Mouse (Mus musculus): ENCODE data around the gene Crebbp. TPM values are rescaled to one million over a fixed set of nuclear protein-coding genes. Genes with fewer than 3 reads are reported as not detected.
A peak's percentile ranks its signal among the peaks of the same experiment; 100 is the strongest.

The Crebbp gene
- total and polyA plus RNA-seq, 3 experiments = 15.1 to 39.5 (median 34.8) TPM

- Histone ChIP-seq H3K9ac (ENCODE audit: low read depth, low read length) (no peak overlapping the region), H3K4me3 (no peak overlapping the region), H3K27ac (no peak overlapping the region), H3K4me1 (ENCODE audit: control insufficient read depth, insufficient read depth, low read length) (peaks cover 5% of the 10 kb centered on the region), H3K79me2 (replicated peaks; ENCODE audit: control insufficient read depth, insufficient read depth, low read length) (peaks cover 6% of the 10 kb centered on the region), H3K36me3 (ENCODE audit: control insufficient read depth, insufficient read depth, low read length) (peaks cover 18% of the 10 kb centered on the region), H3K27me3 (ENCODE audit: control insufficient read depth, insufficient read depth, low read length) (no peaks in the 10 kb centered on the region)
- intact Hi-C loops (cut with DNase I) = no loop called here
- 53% methylated on average over 6 of the region's 6 CpGs for WGBS
- no peak for DNase-seq
- TF ChIP-seq CTCF (IDR thresholded peaks at IDR 0.05) = no peak
- no peak for TF ChIP-seq EP300 (IDR thresholded peaks at IDR 0.05; ENCODE audit: insufficient read depth, low read depth, low read length)
- TF ChIP-seq POLR2A (IDR thresholded peaks at IDR 0.05; ENCODE audit: insufficient read depth, low read depth, low read length) = no peak
Observed at GRCm38 (mm10) chr16:4138541-4138940, 75.3 kb downstream of the Crebbp start.

GRCm38 (mm10) chr16:4133754-4134153 is 80.0 kb downstream of the Crebbp start:
- Histone ChIP-seq H3K27ac (no peak overlapping the region), H3K36me3 (ENCODE audit: control insufficient read depth, insufficient read depth, low read length) (peaks cover 16% of the 10 kb centered on the region), H3K79me2 (replicated peaks; ENCODE audit: control insufficient read depth, insufficient read depth, low read length) (peaks cover 6% of the 10 kb centered on the region; the same call in 1 of the 2 replicates), H3K4me1 (ENCODE audit: control insufficient read depth, insufficient read depth, low read length) (peaks cover 3% of the 10 kb centered on the region), H3K4me3 (no peak overlapping the region), H3K27me3 (ENCODE audit: control insufficient read depth, insufficient read depth, low read length) (no peaks in the 10 kb centered on the region), H3K9ac (ENCODE audit: low read depth, low read length) (no peak overlapping the region)
- no peak for DNase-seq
- intact Hi-C loops (cut with DNase I) = loop anchor here (5.0 kb wide), 1 partner anchor 79 kb away; the partner anchor contains the start of gene Crebbp
- TF ChIP-seq POLR2A (IDR thresholded peaks at IDR 0.05; ENCODE audit: insufficient read depth, low read depth, low read length) = no peak
- TF ChIP-seq CTCF (IDR thresholded peaks at IDR 0.05) = no peak
- no peak for TF ChIP-seq EP300 (IDR thresholded peaks at IDR 0.05; ENCODE audit: insufficient read depth, low read depth, low read length)
- 47% methylated on average over 1 of the region's 1 CpGs for WGBS

- H3K27ac ChIP-seq = no peak overlapping the region
- no peaks in the 10 kb centered on the region for H3K27me3 ChIP-seq (ENCODE audit: control insufficient read depth, insufficient read depth, low read length)
- peaks cover 2% of the 10 kb centered on the region; the same call in 1 of the 2 replicates for H3K79me2 ChIP-seq (replicated peaks; ENCODE audit: control insufficient read depth, insufficient read depth, low read length)
- no peak for DNase-seq
- no peaks in the 10 kb centered on the region; the same call in 1 of the 2 replicates for H3K4me1 ChIP-seq (ENCODE audit: control insufficient read depth, insufficient read depth, low read length)
- 84% methylated on average over 1 of the region's 1 CpGs for WGBS
- intact Hi-C loops (cut with DNase I) = loop anchor here (5.0 kb wide), 1 partner anchor 158 kb away; no protein-coding TSS in a partner anchor
- no peak overlapping the region for H3K9ac ChIP-seq (ENCODE audit: low read depth, low read length)
- no peak overlapping the region for H3K4me3 ChIP-seq
- no peak for TF ChIP-seq POLR2A (IDR thresholded peaks at IDR 0.05; ENCODE audit: insufficient read depth, low read depth, low read length)
- TF ChIP-seq EP300 (IDR thresholded peaks at IDR 0.05; ENCODE audit: insufficient read depth, low read depth, low read length) = no peak
- no peak for TF ChIP-seq CTCF (IDR thresholded peaks at IDR 0.05)
- H3K36me3 ChIP-seq (ENCODE audit: control insufficient read depth, insufficient read depth, low read length) = peaks cover 8% of the 10 kb centered on the region
Observed at GRCm38 (mm10) chr16:4128894-4129293, 84.9 kb downstream of the Crebbp start.

- intact Hi-C loops (cut with DNase I) = no loop called here
- H3K9ac ChIP-seq (ENCODE audit: low read depth, low read length) = no peak overlapping the region
- H3K79me2 ChIP-seq (replicated peaks; ENCODE audit: control insufficient read depth, insufficient read depth, low read length) = 0 out of 2 replicates have a peak, but pooled peaks cover 3% of the 10 kb centered on the region
- no peak overlapping the region for H3K4me3 ChIP-seq
- H3K27me3 ChIP-seq (ENCODE audit: control insufficient read depth, insufficient read depth, low read length) = no peaks in the 10 kb centered on the region
- TF ChIP-seq CTCF (IDR thresholded peaks at IDR 0.05) = no peak
- TF ChIP-seq EP300 (IDR thresholded peaks at IDR 0.05; ENCODE audit: insufficient read depth, low read depth, low read length) = no peak
- no peak for TF ChIP-seq POLR2A (IDR thresholded peaks at IDR 0.05; ENCODE audit: insufficient read depth, low read depth, low read length)
- peaks cover 3% of the 10 kb centered on the region for H3K36me3 ChIP-seq (ENCODE audit: control insufficient read depth, insufficient read depth, low read length)
- H3K4me1 ChIP-seq (ENCODE audit: control insufficient read depth, insufficient read depth, low read length) = no peaks in the 10 kb centered on the region; the same call in 1 of the 2 replicates
- DNase-seq = peak; percentile 19 to 31
- no peak overlapping the region for H3K27ac ChIP-seq
- 37% methylated on average over 4 of the region's 4 CpGs for WGBS
Observed at GRCm38 (mm10) chr16:4117072-4117471, 96.7 kb downstream of the Crebbp start.

GRCm38 (mm10) chr16:4100374-4100773 is 113.4 kb downstream of the Crebbp start:
- Histone ChIP-seq H3K79me2 (replicated peaks; ENCODE audit: control insufficient read depth, insufficient read depth, low read length) (no peaks in the 10 kb centered on the region), H3K27ac (no peak overlapping the region), H3K27me3 (ENCODE audit: control insufficient read depth, insufficient read depth, low read length) (no peaks in the 10 kb centered on the region), H3K4me3 (no peak overlapping the region), H3K9ac (ENCODE audit: low read depth, low read length) (no peak overlapping the region), H3K36me3 (ENCODE audit: control insufficient read depth, insufficient read depth, low read length) (peaks cover 6% of the 10 kb centered on the region), H3K4me1 (ENCODE audit: control insufficient read depth, insufficient read depth, low read length) (no peaks in the 10 kb centered on the region)
- 85% methylated on average over 2 of the region's 2 CpGs for WGBS
- TF ChIP-seq CTCF (IDR thresholded peaks at IDR 0.05) (no peak), EP300 (IDR thresholded peaks at IDR 0.05; ENCODE audit: insufficient read depth, low read depth, low read length) (no peak), POLR2A (IDR thresholded peaks at IDR 0.05; ENCODE audit: insufficient read depth, low read depth, low read length) (no peak)
- DNase-seq = no peak
- intact Hi-C loops (cut with DNase I) = no loop called here

GRCm38 (mm10) chr16:4097521-4097920 is 116.3 kb downstream of the Crebbp start:
- Histone ChIP-seq H3K27me3 (ENCODE audit: control insufficient read depth, insufficient read depth, low read length) (no peaks in the 10 kb centered on the region), H3K4me3 (no peak overlapping the region), H3K36me3 (ENCODE audit: control insufficient read depth, insufficient read depth, low read length) (peaks cover 6% of the 10 kb centered on the region), H3K9ac (ENCODE audit: low read depth, low read length) (no peak overlapping the region), H3K27ac (no peak overlapping the region), H3K4me1 (ENCODE audit: control insufficient read depth, insufficient read depth, low read length) (no peaks in the 10 kb centered on the region), H3K79me2 (replicated peaks; ENCODE audit: control insufficient read depth, insufficient read depth, low read length) (no peaks in the 10 kb centered on the region)
- 90% methylated on average over 1 of the region's 1 CpGs for WGBS
- TF ChIP-seq CTCF (IDR thresholded peaks at IDR 0.05) (no peak), POLR2A (IDR thresholded peaks at IDR 0.05; ENCODE audit: insufficient read depth, low read depth, low read length) (no peak), EP300 (IDR thresholded peaks at IDR 0.05; ENCODE audit: insufficient read depth, low read depth, low read length) (no peak)
- no peak for DNase-seq
- intact Hi-C loops (cut with DNase I) = no loop called here
